Mouse (Mus musculus) adrenal gland, postnatal 4 days (tissue): ENCODE results near the gene Atat1. TPM values are rescaled to one million over a fixed set of nuclear protein-coding genes. Genes with fewer than 3 reads are reported as not detected.

Experiments
- DNase-seq, 2 experiments: peaks; one replicate each; pipeline ENCODE4 v3.0.0; 2021 to 2022; ENCODE audit warnings: low spot score in 2 of 2, mixed read lengths in 2 of 2
- total RNA-seq, 2 experiments: library from RNA; stranded (reverse); gene quantifications; 2 replicates each; pipeline ENCODE4 v1.2.3; 2021

Gene Atat1
- total RNA-seq, 2 experiments from 2014 or later: 46.3 to 50.3 TPM

DNA sequence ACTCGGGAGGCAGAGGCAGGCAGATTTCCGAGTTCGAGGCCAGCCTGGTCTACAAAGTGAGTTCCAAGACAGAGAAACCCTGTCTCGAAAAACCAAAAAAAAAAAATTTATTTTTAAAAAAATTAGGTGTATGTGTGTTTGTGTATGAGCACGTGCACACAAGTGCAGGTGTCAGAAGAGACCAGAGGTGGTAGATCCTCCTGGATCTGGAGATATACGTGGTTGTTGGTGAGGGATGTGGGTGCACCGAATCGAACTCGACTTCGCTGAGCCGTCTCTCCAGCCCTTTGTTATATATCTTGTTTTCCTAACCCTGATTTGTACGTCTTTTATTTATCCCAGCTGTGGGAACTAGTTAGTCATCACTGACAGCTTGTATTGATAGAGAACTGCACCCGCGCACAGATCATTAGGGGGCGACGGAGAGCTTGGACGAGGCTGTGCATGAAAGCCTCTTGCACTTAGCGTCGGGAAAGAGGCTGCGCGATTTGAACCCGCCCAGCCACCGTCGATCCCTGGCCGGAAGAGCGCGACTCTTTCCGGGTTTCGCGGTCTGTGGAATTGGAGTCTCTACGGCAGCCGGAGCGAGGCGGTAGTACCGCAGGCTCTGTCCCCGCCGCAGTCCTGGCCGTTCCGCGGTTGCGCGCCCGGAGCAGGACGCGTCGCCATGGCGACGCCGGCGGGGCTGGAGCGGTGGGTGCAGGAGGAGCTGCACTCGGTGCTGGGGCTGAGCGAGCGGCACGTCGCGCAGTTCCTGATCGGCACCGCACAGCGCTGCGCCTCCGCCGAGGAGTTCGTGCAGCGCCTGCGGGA, 30.4 kb downstream of the Atat1 start, which contains the start of gene Dhx16:
Gene Dhx16 (plus strand): TSS at position 575 of the 813 bp plus-strand sequence.
- DNase-seq: peak; percentile 74 to 87

DNA sequence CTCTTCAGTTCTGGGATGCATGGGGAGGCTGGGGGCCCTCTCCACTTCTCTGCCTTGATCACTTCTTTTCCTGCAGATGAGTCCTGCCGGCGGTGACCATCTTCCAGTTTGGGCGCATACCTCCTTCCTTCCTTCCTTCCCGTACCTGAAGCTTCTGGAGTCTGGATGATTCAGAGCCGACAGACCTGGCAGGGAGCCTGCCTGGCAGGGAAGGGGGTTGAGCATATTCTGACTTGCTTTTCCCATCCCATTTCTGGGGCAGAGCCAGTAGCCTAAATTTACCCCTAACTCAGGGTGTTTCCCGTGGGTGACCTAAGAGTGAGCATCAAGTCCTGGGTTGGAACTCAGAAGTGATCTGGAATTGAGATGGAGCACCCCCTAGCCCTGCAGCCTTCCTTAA, 35.2 kb downstream of the Atat1 start:
- no peak for DNase-seq

DNA sequence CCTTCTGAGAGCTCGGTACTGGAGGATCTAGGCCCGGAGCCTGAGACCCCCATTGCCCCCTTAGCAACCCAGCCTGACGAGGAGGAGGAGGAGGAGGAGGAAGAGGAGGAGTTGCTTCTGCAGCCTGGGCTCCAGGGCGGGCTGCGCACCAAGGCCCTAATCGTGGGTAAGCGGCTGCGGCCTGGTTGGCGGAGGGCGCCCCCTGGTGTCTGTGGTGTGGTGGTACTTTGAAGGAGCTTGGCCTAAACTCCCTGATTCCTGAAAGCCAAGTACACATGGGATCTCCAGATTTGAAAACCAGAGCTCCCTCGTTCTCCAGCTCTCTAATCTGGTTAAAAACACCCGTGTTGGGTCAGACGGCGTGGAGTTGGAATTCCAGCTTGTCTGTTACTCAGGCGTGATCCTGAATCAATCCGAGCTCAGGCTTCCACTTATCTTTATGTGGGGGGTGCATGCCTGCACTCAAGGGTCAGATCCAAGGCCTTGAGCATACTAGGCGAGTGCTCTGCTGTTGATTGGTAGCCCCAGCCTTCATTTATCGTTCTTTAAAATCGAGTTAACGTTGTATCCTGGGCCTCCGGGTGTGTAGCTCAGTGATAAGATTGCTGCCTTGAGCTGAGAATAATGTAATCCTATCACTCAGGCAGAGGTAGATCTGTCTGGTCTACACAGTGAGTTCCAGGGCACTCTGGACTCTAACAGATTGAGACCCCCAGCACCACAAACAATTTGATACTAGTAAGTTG, 35.9 kb downstream of the Atat1 start:
- DNase-seq: peak; percentile 83 to 86

DNA sequence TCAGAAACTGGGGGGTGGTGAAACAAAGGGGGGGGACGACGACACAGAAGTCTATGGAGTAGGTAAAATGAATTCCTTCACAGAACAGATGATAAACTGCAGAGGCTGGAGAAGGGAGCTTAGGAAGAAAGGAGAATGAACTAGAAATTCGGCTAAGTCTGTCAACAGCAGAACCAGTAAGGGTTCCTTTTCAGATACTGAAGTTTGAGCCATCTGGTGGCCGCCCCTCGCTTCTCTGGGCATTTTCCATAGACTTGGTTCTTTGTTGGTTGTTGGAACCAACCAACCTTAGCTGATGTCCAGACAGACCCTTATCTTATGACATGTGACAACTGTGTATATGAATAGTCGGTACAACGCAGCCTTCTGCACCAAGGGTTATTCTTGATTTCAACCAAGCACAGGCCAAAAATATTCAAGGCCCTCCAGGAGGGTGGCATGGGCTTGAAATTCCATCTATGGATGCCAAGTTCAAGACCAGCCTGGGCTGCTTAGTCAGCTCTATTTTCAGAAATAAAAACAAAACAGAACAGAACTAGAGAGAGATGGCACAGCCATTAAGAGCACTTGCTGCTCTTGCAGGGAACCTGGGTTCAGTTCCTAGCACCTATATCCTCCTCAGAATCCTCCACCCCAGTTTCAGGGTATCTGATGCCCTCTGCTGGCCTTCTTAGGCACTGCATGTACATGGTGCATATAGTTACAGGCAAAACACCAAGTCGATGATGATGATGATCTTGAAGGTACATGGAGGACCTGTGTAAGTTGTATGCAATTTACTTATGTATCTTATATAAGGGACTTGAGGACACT, 38.8 kb downstream of the Atat1 start:
- no peak for DNase-seq

DNA sequence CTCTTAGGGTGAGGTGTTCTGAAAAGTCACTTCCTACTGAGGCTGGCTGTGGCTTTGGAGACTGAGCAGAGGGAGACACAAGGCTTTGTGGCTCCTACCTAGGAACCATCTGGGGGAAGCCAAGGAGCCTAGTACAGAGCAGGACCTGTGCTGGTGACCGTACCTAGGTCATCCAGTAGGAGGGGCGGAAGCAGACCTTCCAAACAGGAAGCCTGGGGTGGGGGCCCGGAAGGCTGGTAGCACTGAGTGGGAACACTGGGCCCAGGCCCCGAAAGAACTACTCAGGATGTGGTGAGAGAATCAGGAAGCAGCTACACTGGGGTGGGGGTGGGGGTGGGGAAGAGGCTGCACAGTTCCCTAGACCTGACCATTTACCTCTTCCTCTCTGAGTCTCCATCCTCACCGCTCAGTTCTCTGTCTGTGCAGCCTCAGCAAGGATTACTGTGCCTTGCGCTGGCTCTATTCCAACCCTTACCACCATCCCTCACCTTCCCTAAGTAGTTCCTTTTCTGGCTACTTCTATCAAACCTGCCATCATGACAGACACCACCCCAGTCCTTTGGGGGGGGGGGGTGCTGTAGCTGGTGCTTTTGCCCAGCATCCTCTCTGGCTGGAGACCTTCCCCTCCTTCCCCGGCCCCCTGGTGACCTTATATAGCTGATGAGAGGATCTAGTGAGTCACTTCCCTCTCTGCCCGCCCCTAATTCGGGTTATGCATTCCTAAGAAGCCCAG, 39.6 kb downstream of the Atat1 start:
- DNase-seq: no peak

DNA sequence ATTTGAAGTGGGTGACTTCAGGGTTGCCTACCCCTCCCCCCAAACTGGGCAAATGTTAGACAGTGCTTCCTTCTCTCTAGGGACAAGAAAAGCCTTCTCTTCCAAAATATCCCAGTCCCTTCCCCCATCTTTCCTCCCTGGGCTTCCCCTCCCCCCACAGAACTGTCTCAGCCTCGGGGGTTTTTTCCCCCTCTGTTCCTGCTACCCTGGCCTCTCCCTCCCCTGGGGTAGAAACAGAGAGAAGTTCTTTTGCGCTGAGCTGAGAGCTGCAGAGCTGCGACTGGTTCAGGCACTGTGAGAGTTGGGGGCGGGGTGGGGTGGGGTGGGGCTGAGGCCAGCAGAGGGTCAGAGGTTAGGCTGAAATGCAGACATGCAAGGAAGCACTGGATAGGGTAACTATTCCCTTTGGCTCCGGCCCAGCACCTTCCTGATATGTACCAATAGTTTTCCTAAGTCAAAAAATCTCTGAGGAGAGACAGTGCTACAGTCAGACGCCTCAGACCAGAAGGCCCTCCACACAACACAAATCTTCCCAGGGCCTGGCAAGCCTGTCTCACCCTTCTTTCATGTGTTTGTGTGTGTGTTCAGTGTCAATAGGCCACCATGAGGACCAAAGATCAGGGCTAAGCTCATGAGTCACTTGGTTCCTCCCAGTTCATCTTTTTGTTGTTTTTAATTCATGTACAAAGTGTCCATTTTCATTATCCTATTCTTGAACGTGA, 40.4 kb downstream of the Atat1 start:
- DNase-seq: no peak

DNA sequence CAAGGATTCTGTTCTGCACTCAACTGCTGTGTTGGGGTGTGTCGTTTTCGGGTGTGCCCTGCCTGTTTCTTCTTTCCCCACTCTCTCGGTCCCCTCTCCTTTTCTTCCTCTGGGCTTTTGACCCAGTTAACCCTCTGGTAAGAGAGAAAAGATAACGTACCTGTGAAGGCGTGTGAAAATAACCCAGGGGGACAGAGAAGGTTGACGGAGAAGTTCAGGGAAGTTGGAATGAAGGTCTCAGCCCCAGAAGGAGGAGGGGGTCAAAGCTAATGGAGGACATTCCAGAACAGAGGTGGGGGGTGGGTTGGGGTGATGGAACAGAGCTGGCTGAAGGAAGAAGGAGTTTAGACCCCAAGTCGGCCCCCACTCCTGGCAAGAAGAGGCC, 40.9 kb downstream of the Atat1 start:
- DNase-seq: no peak

DNA sequence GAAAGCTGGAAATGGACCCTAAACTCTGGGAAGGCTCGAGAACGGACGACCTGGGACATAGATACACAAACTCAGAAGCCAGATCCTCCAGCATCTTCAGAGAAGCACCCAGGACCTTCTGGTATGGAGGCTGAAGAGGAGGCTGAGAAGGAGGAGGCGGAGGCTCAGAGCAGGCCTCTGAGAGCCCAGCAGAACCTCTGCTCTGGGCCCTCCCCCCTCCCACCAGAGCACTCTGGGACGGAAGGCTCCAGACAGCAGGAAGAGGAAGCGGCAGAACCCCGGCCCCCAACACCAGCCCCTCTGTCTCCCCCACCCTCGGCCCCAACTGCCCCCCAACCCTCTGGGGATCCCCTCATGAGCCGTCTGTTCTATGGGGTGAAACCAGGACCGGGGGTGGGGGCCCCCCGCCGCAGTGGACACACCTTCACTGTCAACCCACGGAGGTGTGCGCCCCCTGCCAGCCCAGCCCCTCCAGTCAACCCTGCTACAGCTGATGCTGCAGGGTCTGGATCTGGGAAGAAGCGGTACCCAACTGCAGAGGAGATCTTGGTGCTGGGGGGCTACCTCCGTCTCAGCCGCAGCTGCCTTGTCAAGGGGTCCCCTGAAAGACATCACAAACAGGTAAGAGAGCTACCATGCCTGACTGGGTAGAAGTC, 41.6 kb downstream of the Atat1 start:
- no peak for DNase-seq

DNA sequence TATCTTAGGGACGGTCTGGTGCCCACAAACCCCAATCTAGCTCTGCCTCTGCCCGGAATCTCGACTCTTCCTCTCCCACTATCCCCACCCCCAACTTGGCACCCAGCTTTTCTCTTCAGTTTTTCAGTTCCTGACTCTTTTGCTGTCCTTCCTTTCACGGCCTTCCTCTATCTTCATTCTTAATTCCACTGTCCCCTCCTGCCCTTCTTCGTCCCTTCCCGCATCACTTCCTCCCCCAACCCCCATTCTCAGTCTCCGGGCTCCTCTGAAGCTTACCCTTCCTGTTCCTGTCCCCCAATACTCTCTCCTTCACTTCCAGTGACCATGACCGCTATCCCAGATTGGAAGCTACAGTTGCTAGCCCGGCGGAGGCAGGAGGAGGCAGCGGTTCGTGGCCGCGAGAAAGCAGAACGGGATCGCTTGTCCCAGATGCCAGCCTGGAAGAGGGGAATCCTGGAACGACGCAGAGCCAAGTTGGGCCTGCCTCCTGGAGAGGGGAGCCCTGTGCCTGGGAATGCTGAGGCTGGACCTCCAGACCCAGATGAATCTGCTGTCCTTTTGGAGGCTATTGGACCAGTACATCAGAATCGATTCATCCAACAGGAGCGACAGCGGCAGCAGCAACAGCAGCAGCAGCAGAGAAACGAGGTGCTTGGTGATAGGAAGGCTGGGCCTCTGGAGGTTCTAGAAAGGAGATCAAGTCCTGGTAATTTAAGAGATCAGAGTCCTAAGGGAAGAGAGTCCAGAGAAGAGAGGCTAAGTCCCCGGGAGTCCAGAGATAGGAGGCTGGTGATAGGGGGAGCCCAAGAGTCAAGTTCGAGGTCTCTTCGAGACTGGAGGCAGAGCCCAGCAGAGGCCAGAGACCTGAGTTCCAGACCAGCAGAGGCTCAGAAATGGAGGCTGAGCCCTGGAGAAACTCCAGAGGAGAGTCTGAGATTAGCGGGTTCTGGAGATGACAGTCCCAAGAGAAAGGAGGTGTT, 42.7 kb downstream of the Atat1 start:
- DNase-seq: no peak

DNA sequence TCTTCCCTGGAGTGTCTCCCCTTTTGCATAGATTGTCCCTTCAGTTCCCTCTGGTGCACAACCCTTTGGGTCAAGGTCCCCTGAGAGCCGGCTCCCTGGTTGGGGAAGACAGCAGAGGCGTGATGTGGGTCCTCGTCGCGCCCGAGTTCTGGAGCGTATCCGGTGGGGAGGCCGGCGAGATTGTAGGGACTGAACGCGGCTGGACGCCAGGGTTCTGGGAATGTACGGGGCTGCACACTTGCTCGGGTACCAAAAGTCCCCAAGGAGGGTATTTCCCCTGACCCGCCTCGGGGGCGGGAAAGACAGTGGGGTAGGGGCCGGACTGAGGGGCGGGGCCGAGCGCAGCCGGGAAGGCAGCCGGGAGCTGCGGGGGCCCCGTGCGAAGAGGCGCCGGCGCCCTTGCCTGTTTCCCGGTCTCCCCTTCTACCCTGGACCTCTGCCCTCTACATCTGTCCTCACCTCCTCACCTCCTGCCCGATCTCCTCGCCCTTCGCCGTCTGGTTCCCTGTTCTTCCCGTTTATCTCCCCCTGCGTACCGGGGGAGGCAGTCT, 43.5 kb downstream of the Atat1 start:
- DNase-seq: peak in 1 of 2 experiments; percentile 51

DNA sequence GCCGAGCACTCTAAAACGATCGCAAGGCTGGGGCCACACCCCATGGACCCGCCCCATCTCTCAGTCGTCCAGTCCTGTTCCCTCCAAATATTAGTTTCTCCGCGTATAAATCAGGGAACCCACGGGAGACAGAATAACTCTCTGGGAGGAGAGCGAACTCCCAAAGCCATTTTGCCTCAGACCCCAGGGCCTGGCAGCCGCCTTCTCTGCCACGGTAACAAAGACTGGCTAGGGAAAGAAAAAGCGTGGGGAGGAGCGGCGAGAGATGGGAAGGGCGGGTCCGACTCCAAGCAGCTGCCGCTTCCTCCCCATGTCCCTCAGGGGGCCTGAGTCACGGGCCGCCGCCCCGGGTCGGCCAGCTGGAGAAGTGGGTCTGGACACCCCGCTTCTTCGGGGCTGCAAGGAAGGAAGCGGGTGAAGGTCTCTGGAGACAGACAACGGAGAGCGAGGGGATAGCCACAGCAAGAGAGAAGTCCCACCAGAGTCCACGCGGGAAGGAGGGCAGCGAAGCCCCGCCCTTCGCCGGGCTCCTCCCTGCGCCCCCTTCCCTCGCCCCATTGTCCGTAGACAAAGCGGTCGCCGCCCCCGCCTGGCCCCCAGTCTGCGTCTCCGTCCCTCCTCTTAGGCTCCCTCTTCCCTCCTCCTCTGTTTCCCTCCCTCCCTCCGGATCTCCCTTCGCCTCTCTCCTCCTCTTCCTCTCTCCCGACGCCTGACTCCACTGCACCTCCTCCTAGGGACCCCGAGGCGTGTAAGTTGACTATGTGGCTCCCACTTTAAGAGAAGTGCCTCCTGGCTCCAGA, 44.2 kb downstream of the Atat1 start, which contains the start of gene Ppp1r18:
Gene Ppp1r18 (plus strand): TSS at position 113 of the 800 bp plus-strand sequence.
- DNase-seq: peak in 1 of 2 experiments; percentile 55

DNA sequence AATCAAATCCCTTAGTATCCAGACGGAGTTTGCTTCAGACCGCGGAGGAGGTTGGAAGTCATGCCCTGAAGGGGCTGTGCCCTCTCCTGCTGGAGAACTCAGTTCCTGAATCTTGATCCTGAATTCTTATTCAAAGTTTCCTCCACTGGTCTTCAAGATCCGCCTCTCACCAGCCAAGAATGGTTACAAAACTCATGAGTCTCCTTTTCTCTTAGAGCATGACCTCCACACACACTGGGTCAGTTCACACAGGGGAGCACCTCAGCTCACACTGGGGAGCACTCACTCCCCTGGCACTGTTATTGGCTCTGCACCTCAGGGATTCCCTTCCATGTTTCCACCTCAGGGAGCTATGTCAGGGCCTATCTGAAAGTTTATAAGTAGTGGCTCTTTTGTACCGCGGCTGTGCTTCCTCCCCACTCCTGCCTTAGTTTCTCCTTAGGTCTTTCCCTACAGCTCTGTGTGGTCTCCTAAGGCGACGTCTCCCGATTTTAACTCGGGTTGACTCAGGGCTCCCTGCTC, 45.0 kb downstream of the Atat1 start:
- DNase-seq: no peak

DNA sequence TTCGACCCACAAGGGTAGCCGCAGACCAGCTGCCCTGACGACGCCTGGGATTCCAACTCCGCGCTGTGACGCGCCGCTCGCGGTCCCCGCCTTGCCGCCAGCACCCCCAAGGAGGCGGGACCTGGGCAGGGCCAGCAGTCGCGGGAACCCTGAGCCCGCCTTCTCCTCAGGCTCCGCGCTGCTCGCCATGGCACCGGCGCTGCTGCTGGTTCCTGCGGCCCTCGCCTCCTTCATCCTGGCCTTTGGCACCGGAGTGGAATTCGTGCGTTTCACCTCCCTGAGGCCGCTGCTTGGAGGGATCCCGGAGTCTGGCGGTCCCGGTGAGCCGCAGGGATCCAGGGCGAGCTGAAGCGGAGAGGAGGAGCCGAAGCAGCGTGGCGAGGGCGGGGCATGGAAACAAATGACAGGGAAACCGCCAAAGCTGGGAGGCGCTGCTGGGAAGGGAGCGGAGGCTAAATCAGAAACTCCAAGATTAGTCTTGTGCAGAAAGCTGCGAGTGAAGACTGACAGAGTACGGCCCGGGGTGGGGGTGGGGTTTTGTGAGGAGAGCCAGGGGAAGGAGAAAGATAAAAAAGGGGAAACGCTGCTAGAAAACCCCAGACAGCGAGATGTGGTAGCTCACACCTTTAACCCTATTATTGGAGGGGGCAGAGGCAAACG, 48.5 kb downstream of the Atat1 start, which contains the start of gene Nrm:
Gene Nrm (plus strand): TSS at position 121 of the 660 bp plus-strand sequence.
- DNase-seq: peak; percentile 74 to 85

DNA sequence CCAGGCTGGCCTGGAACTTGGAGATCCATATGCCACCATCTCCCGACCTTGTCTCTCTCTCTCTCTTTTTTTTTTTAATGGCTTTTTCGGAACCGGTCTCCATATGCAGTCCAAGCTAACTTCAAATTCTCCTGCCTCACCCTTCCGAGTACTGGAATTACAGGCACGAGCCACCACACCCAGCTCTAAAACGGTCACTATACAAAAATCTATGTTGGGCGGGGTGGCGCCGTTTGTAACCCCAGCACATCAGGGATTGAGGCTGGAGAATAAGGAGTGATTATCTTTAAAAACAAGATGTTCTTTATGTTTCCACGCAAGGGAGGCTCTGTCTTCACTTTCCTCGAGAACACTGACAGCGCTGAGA, 49.1 kb downstream of the Atat1 start:
- DNase-seq: no peak

DNA sequence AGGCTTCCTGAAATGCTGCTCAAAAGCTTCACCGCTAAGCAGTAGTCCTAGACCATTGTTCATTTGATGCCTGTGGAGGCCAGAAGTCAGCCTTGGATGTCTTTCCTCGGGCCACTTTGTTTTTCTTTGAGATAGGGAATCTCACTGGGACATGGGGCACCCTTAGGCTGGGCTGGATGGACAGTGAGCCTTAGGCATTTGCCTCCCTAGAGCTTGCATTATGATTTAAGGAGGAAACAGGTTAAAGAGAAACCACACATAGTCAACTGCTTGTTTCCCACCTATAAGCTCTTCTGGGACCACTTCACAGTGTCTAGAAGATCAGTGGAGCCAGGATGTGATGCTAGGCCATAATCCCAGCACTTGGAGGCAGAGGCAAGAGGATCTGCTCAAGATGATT, 50.0 kb downstream of the Atat1 start:
- DNase-seq: no peak

DNA sequence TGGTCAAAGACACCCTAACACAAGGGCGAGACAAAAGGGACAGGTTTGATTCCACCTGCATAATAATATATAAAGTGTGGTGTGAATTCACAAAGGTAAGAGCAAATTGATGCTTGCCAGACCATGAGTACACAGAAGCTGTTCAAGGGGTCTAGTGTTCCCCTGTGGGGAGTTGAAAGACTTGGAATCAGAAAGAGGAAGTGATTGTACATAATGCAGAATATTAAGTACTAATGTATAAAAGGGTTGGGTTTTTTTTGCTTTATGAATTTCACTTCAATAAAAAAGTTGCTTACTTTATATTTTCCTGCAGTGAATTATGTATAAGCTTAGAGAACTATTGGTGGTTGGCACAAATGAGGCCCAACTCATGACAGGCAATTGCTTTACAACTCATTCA, 50.5 kb downstream of the Atat1 start:
- DNase-seq: no peak
